Mouse (Mus musculus) myocyte (in vitro differentiated cells): ENCODE results near the gene Ripor2.

ENCODE experiments used
- POLR2A ChIP-seq: IDR thresholded peaks from one replicate; pipeline ENCODE4 v1.6.1; 2011; ENCODE audit warnings: low read depth, mild to moderate bottlenecking, control low read depth, moderate library complexity; ENCODE audit not compliant: insufficient read length
- USF1 ChIP-seq: IDR thresholded peaks from one replicate; pipeline ENCODE4 v1.6.1; 2011; ENCODE audit warnings: low read depth, mild to moderate bottlenecking, control low read depth, moderate library complexity

DNA sequence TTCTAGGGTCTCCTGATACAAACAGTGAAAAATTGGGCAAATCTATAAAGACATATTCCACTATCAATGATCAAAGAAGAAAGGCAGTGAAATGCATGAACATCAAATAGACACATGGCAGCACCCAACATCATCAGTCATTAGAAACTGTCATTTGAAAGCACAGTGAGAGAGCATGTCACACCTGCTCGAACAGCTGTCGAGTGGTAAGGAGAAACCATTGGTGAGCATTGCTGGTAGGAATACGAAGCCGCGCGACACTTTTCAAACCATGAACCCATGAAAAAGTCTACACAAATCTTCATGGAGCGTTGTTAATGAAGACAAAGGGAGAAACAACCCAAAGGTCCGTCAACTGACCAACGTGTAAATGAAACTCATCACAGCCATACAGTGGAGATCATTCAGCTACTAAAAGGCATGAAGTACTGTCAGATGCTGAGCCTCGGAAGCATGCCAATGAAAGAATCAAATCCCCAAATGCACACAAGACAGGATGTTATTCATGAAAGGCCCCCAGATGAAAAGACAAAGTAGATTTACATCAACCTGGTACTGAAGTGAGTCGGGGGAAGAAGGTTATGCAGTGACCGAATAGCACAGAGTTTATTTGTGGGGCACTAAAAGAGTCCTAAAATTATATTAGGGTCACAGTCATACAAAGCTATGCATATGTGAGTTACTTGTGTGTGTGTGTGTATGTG is 5.4 kb downstream of the Ripor2 start:
- TF ChIP-seq POLR2A (no peak), USF1 (no peak)
